Mouse (Mus musculus) spleen, postnatal 4 days (tissue): ENCODE data around the gene Eaf1.

Source experiments
- DNase-seq, 2 experiments: peaks; one replicate each; pipeline ENCODE4 v3.0.0; 2022; ENCODE audit warnings: low spot score in 2 of 2

Gene Eaf1

GRCm38 (mm10) chr14:31509911-31510310 lies 15.7 kb downstream of the Eaf1 start:
- no peak for DNase-seq

- no peak for DNase-seq
Observed at GRCm38 (mm10) chr14:31510322-31510721, 16.1 kb downstream of the Eaf1 start.

GRCm38 (mm10) chr14:31515895-31516294 lies 21.7 kb downstream of the Eaf1 start:
- no peak for DNase-seq

GRCm38 (mm10) chr14:31519165-31519564 lies 25.0 kb downstream of the Eaf1 start:
- no peak for DNase-seq

- DNase-seq, result no peak
Observed at GRCm38 (mm10) chr14:31521318-31521717, 27.1 kb downstream of the Eaf1 start.

- no peak for DNase-seq
Observed at GRCm38 (mm10) chr14:31525040-31525810, 31.0 kb downstream of the Eaf1 start.

GRCm38 (mm10) chr14:31530847-31531246 lies 36.6 kb downstream of the Eaf1 start:
- no peak for DNase-seq

- peak; percentile 51 to 71 for DNase-seq
Observed at GRCm38 (mm10) chr14:31531506-31532148, 37.4 kb downstream of the Eaf1 start.

- DNase-seq, result no peak
Observed at GRCm38 (mm10) chr14:31532656-31533055, 38.5 kb downstream of the Eaf1 start.

GRCm38 (mm10) chr14:31537298-31537697 lies 43.1 kb downstream of the Eaf1 start:
- no peak for DNase-seq

- no peak for DNase-seq
Observed at GRCm38 (mm10) chr14:31543885-31544442, 49.8 kb downstream of the Eaf1 start.

GRCm38 (mm10) chr14:31555021-31555420 lies 60.8 kb downstream of the Eaf1 start:
- DNase-seq, result no peak

- DNase-seq, result no peak
Observed at GRCm38 (mm10) chr14:31555963-31556434, 61.8 kb downstream of the Eaf1 start.

GRCm38 (mm10) chr14:31556526-31557260 lies 62.5 kb downstream of the Eaf1 start:
- no peak for DNase-seq

- no peak for DNase-seq
Observed at GRCm38 (mm10) chr14:31557273-31557672, 63.1 kb downstream of the Eaf1 start.

- no peak for DNase-seq
Observed at GRCm38 (mm10) chr14:31557784-31558183, 63.6 kb downstream of the Eaf1 start.

GRCm38 (mm10) chr14:31559216-31559615 lies 65.0 kb downstream of the Eaf1 start:
- DNase-seq, result no peak
